Mouse (Mus musculus) liver, postnatal 0 days (tissue): ENCODE data around the gene Fndc3a.

ENCODE experiments used
- CTCF ChIP-seq: sonication (generic); IDR thresholded peaks from 2 replicates; pipeline ENCODE4 v1.5.1; 2016; ENCODE audit warnings: antibody characterized with exemption, low read depth
- EP300 ChIP-seq: IDR thresholded peaks from 2 replicates; pipeline ENCODE4 v1.6.1; 2016; ENCODE audit warnings: antibody characterized with exemption, low read depth, mild to moderate bottlenecking

DNA sequence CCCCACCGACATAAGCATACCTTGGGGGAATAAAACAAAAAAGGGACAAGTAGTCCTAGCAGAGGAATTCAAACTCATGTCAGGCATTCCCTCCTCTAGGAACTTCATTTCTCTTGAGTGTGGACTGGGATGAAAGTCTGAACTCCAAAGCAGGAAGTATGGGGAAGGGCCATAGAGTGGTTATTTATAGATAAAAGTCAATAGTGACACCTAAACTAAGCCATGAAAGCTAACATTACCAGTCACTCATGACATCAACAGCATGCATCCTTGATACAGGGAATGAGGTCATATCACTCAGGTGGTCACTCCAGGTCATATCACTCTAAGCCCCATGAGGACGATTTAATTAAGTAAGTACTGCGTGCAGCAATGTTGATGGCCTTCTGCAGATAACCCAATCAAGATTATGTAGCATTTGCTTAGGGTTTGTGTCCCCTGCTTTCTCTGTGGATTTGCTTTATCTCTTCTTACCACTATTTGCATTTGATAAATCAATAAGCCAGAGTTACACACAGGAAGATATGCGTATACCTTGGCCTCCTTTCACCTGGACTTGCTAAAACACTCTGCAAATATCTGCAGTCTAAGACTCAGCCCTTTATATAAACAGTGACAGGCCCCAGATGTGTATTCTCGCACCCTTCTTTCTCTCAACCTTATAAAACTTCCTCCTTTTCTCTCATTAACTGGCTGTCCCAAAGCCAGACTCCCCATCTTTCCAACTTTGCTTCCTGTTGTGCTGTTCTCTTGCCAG, 40.8 kb upstream of the Fndc3a start:
- no peak for TF ChIP-seq CTCF
- TF ChIP-seq EP300 = no peak
